Mouse (Mus musculus) ovary, postnatal 36 days (tissue): ENCODE data around the gene Scn3b.

Source experiments
- DNase-seq: peaks from one replicate; pipeline ENCODE4 v3.0.0; 2022; ENCODE audit warnings: low spot score, mixed read lengths

Scn3b gene

DNA sequence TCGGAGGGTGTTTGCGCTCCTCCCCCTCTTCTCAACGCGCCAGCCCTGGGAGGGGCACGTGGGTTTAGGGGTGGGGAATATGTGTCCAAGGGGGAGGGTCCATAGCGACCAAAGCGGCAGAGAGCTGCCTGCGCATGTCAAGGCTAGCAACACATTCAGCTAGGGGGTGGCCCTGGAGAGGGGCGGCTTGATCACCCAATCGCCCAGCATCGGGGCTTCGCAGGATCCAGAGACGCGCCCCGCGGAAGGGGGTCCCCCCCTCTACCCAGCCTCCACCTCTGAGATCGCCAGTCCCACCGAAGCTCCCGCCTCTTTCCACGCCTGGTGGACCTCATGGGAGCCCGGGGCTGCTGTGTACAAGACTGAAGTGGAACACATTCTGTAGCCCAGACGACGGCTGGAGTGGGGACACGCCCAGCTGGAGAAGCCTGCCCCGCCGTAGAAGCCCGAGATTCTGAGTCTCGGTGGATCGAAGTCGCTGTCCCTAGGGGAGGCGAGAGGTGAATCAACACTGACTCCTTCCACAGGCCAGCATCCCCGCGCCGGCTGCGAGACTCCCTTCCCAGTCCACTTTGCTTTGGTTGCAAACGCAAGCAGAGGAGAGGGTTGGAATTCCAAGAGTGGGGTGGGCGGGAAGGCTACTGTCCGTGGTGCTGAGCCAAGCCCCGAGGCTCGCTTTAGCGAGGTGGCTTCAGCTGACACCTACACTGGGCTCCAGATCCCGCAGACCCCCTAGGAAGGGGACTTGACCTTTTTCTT is at the start of gene Scn3b:
TSS of gene Scn3b (plus strand) at position 115 of the 759 bp plus-strand sequence.
- DNase-seq: peak; percentile 52

DNA sequence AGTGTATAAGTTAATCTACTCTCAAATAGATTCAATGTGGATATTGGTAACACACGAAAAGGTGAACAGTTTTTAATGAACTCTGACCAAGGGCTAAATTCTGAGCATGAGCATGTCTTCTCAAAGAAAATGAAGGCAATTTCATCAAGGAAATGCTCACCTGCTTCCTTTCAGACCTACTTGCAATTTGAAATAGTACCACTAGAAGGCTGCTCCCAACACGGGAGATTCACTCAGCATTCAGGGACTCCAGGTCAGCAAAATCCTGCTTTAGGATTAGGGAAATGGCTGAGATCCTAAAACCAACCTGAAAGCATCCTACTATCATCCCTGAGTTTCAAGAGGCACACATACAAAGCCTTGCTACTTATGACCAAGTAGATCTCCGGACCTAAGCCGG is 44.7 kb upstream of the Scn3b start:
- no peak for DNase-seq

DNA sequence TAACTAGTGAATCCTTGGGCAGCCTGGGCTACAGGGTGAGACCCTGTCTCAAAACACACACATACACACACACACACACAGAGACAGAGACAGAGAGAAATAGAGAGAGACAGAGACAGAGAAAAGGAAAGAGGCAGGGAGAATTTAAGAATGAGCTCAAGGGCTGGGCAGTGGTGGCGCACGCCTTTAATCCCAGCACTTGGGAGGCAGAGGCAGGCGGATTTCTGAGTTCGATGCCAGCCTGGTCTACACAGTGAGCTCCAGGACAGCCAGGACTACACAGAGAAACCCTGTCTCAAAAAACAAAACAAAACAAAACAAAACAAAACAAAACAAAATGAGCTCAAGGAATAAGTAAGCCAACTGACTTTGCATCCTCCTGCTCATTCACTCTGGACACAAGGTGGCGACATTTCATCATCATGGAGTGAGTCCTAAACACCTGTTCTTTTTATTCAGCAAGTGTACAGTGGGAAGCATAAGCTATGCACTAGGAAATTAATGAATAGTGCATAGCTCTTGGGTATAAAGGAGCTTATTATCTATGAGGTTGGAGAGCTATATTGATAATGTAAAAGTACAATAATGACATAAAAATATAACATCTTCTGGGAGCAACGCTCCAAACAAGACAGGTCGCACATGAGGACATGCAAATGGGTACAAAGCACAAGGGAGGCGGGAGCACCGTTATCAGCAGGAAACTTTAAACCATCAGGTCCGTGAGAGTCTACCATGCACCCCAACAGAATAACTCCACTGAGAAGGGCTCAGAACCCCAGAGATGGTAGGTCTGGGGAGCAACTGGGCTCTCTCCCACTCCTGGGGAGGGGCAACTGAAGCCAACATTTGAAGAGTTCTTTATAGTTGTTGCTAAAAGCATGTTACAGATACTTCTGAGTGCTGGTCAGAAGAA is 40.9 kb upstream of the Scn3b start:
- no peak for DNase-seq

DNA sequence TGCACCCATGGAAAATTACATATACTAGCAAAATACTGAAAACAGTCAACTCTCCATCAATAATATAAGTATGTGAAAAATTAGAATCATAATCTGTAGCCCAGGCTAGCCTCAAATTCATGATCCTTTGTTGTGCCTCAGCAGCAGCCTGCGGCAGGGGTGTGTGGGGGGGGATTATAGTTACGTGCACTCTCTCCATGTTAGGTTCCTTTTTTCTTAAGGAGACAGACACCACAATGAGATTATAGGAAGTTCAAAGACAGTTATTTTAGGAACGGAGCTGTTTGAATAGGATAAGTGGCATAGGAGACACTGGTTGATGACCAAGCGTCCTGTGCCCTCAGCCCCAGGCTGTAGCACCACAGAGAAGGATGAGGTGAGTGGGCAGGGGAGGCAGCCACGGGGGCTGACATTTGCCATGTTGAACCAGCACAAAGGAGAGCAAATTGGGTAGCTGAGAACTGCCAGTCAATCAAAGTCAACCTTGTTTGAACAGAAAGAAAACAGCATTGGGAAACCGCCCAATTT is 40.1 kb upstream of the Scn3b start:
- no peak for DNase-seq

DNA sequence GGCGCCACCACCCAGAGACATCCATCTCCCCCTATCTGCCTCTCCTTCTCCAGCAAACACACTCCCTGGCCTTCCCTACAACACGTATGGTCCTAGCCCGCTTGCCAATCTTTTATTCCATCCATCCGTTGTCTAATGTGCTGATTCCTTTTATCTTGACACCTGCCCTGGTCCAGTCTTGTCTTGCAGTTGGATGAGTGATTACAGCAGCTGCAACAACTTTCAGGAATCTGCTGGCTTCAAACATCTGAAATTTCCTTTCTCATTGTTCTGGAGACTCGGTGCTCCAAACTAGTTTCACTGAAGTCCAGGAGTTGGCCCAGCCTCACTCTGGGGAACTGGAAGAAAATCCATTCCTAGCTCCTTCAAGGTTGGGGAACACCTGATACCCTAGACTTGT is 39.5 kb upstream of the Scn3b start:
- DNase-seq: no peak

DNA sequence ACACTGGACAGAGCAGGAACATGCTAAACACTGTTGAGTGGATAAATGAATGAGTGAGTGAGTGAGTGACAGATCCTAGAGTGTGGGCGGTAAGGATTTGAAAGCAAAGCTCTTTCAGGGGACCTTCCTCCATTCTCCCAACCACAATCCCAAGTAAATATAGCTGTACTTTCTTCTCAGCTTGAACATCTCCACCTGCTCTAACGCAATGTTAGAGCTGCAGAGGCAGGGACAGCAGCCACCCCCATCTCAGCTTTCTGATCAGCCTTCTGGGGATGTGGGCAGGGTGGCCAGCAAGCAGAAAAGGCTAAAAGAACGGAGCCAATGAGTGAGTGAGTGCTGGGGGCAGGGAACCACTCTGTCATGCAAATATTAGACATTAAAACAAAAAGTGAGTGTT is 38.0 kb upstream of the Scn3b start:
- no peak for DNase-seq

DNA sequence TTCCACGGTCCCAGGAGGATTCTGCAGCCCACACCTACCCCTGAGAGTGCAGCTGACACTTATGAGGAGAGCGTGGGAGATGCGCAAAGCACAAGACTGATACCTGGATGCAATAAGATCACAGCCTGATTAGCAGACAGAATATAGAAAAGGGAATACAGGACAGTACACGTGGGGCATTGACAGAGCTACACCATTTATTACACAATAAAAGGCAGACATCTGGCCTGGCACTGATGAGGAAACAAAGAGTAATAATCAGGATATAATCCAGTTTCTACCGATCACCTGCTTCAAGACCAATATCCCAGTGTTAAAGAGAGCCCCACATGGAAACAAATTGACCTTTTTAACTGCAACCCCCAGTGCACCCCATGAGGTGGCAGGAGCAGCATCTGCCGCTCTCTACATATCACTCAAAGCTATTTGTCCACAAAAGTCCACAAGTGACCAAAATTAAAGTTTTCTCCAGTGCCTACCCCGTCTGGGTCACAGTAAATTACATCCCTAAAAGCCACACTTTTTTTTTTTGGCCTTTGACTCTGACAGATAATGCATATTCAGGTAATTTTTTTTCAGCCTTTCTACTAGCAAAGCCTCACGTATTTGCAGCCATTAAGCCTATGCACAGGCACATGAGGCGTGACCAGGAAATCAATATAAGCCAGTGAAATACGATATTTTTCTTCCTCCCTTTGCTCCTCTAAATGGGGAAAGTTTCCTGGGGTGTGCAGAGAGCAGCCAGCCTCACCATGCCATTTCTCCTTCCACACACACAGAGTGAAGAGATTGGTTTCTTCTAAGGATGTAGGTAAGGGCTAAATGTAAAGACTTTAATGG is 34.6 kb upstream of the Scn3b start:
- no peak for DNase-seq

DNA sequence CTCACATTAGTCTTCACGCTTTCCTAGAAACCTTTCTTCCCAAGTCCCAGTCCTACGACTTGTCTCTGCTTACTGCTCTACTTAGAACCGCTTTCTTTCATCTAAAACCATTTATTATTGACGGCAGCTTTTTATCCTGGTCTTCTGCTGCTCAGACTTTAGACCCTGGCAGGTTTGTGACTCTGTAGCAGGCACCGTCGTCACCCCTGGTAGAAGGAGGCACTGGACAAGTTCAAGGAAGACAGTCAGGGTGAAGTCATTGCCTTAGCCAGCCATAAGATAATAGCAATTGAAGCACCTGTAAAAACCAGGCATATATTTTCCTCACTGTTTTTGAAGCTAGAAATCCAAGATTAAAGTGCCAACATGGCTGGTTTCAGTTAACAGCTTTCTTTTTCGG is 33.8 kb upstream of the Scn3b start:
- DNase-seq: no peak

DNA sequence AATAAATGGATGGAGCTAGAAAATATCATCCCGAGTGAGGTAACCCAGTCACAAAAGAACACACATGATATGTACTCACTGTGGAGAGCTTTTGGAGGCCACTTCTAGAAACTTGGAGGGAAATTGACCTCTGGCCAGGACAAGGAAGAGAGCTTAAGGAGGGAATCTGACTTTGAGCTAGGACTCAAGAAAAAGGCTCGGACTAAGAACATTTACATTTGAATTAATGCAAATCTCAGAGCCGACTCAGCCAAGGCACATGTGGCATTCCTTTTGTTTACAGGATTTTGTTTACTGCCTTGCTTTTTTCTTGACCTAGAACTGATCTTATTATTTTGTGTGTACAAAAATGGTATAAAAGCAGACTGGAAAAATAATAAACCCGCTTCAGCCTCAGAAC is 29.3 kb upstream of the Scn3b start:
- no peak for DNase-seq

DNA sequence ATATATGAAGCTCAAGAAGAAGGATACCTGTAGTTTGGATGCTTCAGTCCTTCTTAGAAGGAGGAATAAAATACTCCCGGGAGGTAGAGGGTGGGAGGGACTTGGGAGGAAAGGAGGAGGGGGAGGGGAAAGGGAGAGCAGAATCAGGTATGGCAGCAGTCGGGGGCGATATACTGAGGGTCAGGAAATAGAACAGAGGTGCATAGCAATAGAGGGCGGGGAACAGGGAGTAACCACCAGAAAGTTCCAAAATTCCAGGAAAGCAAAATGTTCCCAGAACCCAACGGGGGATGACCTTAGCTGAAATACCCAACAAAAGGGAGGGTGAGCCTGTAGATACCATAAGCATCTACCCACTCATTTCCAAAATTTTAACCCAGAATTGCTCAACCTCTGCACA is 28.7 kb upstream of the Scn3b start:
- DNase-seq: no peak

DNA sequence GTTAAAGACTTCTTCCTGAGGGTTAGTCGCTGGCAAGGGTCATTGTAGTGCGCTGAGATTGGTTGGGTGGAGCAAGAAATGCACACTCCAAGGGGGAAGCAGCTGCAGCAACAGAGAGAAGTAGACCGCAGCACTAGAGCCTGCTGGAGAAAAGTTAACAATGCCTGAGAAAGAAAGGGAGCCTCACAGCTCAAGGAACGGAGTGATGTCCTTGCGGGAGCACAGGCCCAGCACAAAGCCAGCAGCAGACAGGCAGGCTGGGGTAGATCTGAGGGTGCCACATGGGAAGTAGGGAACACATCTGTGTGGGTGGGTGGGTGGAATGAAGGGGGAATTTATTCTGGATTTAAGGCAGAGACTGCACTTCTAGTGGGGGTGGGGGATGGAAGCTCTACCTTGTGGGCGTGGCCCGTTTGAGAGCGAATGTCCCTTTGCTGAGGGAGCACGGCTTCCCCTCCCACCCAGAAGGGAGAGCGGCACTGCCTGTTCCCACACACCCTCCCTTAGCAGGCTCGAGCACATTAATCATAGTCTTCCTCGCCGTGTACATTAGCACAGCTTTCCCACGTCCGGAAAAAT is 27.7 kb upstream of the Scn3b start:
- peak; percentile 23 for DNase-seq

DNA sequence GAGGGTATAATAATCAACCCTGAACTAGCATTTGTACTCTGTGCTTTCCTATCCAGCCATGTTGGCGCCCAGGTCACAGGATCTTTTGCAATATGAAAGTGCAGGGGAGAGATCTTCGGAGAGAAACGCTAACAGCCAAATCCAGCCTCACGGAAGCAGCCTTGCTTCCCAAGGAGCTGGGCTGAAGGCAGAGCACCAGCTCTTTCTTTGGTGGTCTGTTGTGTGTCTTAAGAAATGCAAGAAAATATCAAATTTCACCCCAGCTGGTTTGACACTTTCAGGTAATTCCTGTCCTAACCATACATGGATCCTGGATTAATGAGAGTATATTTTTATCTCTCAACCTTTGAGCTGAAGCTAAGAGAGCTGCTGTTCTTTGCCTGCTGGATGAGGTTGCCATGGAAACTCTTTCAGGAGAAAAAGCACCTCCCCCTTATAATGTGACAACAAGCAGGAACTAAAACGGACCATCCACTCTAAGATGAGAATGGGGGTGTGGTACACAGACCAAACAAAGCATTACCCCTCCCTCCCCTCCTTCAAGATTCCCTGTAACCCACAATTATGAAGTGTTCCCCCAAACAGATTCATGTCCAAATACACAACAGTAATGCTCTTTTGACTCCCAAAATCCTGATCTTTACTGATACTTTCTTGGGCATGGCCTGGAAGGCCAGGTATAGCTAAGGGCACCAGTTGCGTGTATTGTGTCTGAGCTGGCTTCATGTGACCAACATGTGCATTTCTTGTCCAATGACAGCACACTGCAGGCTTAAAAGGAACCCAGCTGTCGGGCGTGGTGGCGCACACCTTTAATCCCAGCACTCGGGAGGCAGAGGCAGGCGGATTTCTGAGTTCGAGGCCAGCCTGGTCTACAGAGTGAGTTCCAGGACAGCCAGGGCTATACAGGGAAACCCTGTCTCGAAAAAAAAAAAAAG is 26.8 kb upstream of the Scn3b start:
- DNase-seq: peak; percentile 6

DNA sequence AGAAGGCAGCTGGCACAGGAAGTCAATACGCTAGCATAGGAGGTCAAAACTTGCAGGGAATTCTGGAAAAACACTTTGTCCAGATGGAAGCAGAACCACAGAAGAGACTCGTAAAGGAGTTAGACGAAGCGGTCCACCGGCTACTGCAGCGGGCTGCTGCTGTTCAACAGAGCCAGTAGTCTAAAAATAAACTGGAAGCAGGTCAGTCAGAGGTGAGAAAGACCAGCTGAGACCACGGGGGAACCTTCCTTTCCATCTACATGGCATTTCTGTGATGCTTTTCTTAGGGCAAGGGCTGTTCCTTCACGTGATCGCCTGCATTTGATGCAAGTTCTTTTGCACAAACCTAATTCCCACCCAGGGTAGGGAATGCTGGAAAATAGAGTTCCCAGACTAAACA is 23.6 kb upstream of the Scn3b start:
- DNase-seq: no peak

DNA sequence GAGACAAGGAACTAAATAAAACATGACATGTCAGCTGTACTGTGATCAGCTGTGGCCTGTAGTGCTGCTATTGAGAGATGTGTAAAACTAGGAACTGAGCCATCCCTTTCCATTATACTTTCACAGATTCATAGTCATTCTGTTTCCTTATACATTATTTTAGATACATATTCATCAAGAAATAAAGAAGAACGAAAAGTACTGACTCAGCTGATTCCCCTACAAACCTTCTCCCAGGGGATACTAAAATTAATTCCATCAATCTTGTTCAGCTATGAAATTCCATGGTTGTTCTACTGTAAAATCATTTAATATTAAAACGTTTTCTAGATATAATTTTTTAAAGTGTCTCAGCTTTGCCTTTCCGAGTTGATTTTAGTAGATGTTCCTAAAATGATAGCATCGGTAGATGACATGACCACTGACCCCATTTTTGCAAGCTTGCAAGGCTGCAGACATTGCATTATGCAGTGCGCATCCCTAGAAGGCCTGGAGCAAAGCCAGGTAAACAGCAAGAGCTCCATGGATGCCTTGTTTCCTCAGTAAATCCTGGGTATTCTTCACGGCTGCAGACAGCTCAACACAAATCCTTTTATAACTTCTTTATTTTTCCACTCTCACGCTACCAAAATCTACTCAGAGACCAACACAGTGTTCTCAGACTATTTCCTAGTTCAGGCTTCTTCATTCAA is 22.9 kb upstream of the Scn3b start:
- DNase-seq: no peak

DNA sequence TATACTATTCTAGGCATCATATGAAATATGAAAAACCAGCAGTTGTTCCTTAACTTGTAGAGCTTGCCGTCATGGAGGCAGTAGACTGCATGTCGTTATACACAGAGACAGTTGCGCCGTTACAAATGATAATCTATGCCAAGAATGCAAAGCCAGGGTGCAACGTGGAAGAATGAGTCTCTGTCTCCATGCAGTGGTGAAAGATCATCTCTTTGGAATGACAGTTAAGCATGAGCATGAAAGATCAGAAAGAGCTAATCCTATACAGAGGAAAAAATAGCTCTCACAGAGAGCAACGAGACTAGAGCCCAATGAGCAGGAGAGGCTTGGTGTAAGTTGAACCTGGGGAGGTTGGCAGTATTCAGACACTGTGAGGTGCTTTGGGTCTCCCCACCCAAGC is 22.3 kb upstream of the Scn3b start:
- no peak for DNase-seq

DNA sequence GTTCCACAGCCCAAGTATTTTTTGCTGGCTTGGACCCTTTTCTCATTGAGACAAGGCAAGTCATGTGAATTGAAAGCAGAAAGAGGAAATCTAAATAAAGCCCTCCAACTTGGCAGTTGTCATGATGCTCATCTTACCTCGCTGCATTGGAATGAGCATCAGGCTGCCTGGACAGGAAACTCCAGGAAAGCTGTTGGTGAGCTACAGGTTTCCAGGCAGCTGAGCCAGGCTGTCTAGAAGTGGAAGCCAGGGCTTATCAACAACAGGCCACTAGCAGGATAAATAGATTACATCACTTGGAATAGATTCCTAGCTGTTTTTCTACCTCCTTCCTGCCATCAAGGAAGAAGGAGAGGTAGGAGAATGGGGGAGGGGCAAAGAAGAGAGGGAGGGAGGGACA is 19.9 kb upstream of the Scn3b start:
- no peak for DNase-seq

DNA sequence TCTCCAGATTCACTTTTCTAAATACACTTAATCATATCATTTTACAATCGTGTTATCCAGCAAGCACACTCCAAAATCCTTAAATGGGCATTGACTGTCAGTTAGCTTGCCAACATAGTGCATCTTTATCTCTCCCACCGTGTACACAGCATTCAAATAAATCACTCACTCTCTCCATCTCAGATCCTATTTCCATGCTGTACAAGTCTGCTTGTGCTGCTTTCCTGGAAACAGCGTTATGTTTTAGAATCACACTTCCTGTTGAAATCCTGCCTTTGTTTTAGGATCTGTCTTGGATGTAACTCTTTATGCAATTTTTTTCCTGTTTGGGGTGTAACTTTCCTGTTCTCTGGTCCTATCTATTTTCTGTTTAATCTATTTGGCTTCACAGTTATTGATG is 16.6 kb upstream of the Scn3b start:
- no peak for DNase-seq

DNA sequence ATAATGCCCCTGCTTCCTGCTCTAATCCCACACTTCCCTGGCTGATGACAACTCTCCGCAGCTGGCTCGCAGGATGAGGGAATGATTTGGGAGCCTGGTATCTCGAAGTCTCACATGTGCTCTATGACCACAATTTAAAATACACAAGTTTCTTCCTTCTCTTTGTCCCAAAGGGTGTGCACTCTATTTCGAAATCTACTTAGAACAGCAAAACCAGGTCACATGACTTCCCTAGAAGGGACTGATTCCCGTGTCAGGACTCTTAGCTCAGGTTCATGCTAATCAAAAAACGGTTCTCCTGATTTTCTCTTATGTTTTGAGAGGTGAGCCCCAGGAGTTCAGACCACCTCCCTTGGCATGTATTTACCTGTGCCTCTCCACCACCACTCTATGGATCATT is 5.1 kb upstream of the Scn3b start:
- no peak for DNase-seq

DNA sequence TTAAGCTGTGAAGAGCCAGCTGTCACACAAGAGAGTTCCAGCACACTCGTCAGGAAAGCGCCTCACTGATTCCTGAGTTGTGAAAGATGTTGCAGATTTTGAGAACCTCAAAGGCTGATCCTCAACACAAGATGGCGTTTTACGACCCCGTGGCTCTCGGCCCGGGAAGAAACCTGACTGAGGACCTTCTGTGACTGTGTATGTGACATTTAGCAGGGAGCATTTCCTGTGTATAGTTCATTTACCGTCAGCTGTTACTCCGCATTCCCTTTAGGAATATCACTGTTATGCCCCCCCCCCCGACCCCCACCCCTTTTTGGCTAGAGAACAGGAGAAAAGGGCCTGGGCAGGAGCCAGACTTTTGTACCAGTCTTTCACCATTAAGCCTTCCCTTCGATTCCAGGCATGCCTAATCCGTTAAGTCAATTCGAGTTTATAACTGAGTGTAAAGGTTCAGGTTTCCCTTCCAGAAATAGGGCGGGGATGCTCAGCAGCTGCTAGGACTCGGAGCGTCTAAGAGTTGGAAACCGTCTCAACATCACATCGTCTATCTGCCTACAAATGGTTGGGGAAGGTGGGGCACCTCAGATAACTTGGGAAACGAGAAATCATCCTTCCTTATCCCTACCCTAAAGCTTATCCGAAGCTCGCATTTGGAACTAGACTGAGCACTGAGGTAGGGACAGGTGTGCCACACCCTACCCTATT is 823 bp upstream of the Scn3b start:
- DNase-seq: no peak

DNA sequence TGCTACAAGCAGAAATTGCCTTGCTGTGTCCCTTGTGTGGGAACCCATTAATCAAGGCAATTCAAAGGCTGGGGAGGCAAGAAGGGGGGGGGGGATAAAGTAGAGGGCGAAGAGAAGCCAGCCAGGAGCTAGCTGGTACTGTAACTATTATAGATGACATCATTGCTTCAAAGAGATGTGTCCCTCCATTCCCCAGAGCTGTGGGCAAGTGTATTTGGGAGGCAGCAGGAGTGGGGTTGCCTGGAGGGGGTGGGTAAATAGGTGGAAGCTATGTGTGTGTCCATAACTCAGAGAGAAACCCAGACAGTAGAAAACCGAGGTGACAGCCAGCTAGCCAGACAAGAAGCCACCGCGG is 292 bp upstream of the Scn3b start:
- no peak for DNase-seq
